Mouse (Mus musculus): ENCODE results near the gene Slc23a2.

Gene Slc23a2

GRCm38 (mm10) chr2:132103265-132103664, 41.6 kb downstream of the Slc23a2 start:
- ATAC-seq (ENCODE audit: insufficient number of reproducible peaks, low FRiP score, low TSS enrichment), result no peak

DNA sequence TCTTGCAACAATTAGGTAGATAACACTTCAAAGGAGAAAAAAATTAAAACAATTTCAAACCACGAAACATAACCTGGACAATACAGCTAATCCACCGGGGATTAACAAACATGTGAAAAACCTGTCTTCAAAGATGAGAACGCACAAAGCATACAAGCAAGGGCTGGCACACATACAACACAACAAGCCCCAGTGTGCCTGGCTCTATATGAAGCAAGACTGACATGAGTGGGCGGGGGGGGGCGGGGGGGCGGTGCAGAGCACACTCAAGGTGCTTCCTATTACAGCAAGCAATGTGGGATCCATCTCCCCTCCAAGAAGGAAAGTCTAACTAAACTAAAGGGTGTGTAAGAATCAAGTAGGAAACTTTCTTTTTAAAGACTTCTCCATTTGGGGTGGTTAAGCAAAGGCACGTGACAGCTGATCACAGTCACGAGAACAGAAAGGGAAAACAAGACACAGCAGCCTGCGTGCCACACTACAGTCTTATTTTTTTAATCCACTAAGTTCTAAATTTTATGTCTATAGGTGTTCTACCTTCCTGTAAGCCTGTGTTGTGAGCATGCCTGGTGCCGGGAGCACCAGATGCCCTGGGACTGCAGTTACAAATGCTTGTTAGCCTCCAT, 42.3 kb downstream of the Slc23a2 start:
- ATAC-seq (ENCODE audit: insufficient number of reproducible peaks, low FRiP score, low TSS enrichment), result no peak

- ATAC-seq (ENCODE audit: insufficient number of reproducible peaks, low FRiP score, low TSS enrichment), result no peak
These were observed 45.8 kb downstream of the Slc23a2 start for GRCm38 (mm10) chr2:132098942-132099672.

GRCm38 (mm10) chr2:132098365-132098764, 46.5 kb downstream of the Slc23a2 start:
- no peak for ATAC-seq (ENCODE audit: insufficient number of reproducible peaks, low FRiP score, low TSS enrichment)

- ATAC-seq (ENCODE audit: insufficient number of reproducible peaks, low FRiP score, low TSS enrichment), result no peak
These were observed 48.3 kb downstream of the Slc23a2 start for GRCm38 (mm10) chr2:132096582-132096981.

GRCm38 (mm10) chr2:132095821-132096220, 49.1 kb downstream of the Slc23a2 start:
- ATAC-seq (ENCODE audit: insufficient number of reproducible peaks, low FRiP score, low TSS enrichment), result no peak

DNA sequence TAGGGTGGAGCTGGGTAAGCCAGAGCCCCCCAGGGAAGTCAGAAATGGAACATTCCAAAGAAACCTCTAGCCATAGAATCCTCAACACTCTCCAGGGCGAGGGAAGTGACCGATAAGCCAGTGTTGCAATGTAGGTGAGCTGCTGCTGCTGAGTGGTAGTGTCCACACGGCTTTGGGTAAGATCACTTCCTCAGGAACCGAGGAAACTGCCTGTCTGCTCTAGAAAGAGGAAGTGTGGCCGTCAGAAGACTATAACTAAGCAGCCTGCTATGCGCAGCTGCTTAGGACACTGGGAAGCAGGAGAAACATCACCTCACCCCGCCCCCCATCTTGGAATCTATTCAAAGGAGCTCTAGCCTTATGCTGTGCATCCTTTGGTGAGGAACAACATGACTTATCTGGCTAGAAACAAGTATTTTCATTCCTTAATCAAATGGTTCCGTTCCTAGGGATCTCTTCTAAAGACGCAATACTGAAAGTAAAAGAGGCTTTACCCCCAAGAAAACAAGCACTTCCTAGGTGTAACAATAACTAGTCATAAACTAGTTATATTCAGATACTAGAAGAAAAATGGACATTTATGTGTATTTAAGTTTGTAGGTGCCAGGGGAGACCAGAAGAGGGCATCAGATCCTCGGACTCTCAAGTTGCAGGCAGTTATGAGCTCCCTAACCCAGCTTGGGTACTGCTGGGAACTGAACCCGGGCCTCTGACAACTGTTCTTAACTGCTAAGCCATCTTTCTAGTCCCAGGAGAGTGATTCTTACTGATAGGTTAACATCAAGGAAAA, 50.3 kb downstream of the Slc23a2 start:
- no peak for ATAC-seq (ENCODE audit: insufficient number of reproducible peaks, low FRiP score, low TSS enrichment)

- ATAC-seq (ENCODE audit: insufficient number of reproducible peaks, low FRiP score, low TSS enrichment), result no peak
These were observed 51.2 kb downstream of the Slc23a2 start for GRCm38 (mm10) chr2:132093739-132094138.

DNA sequence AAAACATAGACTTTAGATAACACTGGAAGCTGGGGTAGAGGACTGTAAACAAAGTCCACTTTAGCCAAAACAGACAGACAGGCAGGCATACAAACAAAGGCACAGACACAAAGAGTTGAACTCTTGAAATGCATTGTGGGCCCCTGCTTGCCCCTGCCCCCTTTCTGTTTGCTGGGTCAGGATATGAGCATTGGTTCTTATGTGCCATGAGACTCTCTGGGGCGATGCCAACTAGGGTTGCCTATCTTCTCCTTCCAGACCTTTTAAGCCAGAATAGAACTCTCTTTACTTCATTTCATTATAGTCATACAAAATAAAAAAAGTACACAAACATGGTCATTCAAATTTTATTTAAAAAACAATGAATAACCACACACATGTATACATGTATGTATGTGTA, 51.6 kb downstream of the Slc23a2 start:
- ATAC-seq (ENCODE audit: insufficient number of reproducible peaks, low FRiP score, low TSS enrichment), result no peak

DNA sequence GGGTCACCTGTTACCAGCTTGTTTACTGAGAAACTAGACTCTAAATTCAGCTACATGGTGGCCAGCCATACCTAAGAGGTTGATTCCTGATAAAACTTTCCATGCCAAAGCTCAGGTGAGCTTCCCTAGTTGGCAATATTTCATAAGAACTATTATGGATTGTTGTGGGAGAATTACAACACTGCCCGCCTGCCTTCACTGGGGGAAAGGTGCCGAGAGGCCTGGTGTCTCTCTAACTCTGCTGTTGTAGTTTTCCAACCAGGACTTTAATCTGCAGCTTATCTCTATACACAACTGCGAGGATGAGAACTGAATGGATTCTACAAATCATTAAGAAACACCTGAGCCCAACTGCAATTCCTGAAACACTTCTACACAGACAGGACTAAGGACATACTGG, 52.2 kb downstream of the Slc23a2 start:
- ATAC-seq (ENCODE audit: insufficient number of reproducible peaks, low FRiP score, low TSS enrichment), result no peak

DNA sequence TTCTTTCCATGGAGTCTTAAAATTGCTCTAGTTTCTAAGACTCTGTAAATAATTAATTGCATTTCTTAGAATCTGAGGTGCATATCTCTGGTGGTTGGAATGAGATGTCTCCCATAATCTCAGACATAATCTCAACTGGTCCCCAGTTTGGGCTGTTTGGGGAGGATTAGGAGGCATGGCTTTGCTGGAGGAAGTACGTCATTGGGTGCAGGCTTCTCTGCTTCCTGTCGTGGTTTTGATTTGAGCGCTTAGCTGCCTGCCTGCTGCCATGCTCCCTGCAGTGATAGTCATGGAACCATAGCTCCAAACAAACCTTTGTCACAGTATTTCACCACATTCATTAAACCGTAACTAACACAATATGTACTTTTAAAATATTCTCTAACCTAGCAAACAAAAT, 53.2 kb downstream of the Slc23a2 start:
- ATAC-seq (ENCODE audit: insufficient number of reproducible peaks, low FRiP score, low TSS enrichment), result no peak

DNA sequence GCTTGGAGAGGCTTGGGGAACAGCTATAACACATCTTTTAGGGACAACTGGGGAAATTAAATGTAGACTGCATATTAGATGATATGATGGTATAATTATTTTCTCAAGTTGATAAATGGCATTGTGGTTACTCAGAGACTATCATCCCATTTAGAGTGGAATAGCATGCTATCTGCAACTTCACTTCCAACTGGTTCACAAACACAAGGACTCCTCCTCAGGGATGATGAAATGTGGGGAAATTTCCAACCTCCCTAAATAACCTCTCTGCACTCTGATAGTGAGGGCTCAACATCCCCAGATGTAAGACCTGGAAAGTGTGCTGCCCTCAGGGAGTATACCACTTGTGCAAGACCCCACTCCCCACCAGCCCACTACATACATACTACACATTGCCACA, 60.1 kb downstream of the Slc23a2 start:
- no peak for ATAC-seq (ENCODE audit: insufficient number of reproducible peaks, low FRiP score, low TSS enrichment)

- ATAC-seq (ENCODE audit: insufficient number of reproducible peaks, low FRiP score, low TSS enrichment), result no peak
These were observed 60.5 kb downstream of the Slc23a2 start for GRCm38 (mm10) chr2:132084396-132084795.

DNA sequence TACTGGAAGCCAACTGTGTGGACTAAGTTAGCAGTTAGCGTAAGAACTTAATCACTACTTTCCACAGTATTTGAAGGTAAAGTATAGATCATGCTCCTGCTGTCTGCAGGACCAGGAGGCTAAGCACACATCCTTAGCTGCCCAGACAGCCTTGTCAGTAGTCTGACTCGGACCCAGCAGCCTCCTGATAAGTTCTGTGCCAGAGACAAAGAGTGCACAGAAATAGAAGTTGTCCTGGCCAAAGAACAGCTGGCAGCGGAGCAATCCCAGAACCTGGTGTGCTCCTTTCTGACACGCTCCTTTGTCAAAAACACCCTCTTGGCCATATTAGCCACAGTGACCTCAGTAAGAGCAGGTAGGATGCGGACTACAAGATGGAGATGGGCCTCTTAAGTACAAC, 65.8 kb downstream of the Slc23a2 start:
- no peak for ATAC-seq (ENCODE audit: insufficient number of reproducible peaks, low FRiP score, low TSS enrichment)

GRCm38 (mm10) chr2:132073052-132073451, 71.9 kb downstream of the Slc23a2 start:
- no peak for ATAC-seq (ENCODE audit: insufficient number of reproducible peaks, low FRiP score, low TSS enrichment)

GRCm38 (mm10) chr2:132069985-132070735, 74.7 kb downstream of the Slc23a2 start:
- ATAC-seq (ENCODE audit: insufficient number of reproducible peaks, low FRiP score, low TSS enrichment), result no peak

DNA sequence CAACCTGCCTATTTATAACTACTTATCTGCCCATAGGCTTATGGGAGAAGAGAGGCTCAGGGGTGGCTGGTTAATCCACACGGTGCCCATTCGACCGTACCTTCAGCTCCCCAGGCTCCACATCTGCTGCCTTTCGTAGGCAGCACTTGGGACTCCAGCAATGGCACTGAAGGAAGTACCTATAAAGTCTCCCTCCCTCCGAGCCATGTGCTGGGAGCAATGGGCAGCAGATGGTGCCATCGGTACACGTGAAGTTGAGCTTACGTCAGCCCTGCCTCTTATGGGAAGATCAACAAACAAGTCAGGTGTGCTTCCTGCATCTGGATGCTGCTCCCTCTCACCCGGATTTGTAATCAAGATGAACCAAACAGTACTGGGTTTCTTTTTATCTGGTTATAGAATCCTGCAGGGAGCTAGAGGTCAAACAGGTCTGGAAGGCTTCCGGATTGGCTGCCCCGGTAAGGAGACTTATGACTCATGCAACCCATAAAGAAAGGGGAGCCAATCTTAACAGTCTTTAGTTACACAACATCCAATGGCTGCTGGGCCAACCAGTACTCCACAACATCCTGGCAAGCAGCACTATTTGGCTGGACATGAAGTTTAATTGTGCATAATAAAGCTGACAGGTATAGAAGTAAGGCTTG, 80.6 kb downstream of the Slc23a2 start:
- peak; percentile 71 for ATAC-seq (ENCODE audit: insufficient number of reproducible peaks, low FRiP score, low TSS enrichment)

- 0 out of 2 replicates have a peak, but pooled peaks have one; percentile 2 for ATAC-seq (ENCODE audit: insufficient number of reproducible peaks, low FRiP score, low TSS enrichment)
These were observed 81.1 kb downstream of the Slc23a2 start for GRCm38 (mm10) chr2:132063776-132064175.

- ATAC-seq (ENCODE audit: insufficient number of reproducible peaks, low FRiP score, low TSS enrichment), result no peak
These were observed 83.0 kb downstream of the Slc23a2 start for GRCm38 (mm10) chr2:132061884-132062283.

- ATAC-seq (ENCODE audit: insufficient number of reproducible peaks, low FRiP score, low TSS enrichment), result no peak
These were observed 85.0 kb downstream of the Slc23a2 start for GRCm38 (mm10) chr2:132059919-132060318.

Data from cerebellum, adult (tissue).